Mouse (Mus musculus) bone marrow, adult 2 months (tissue): ENCODE results near the gene Abr.

Experiments
- CTCF ChIP-seq: fragments of 200-500 bp; IDR thresholded peaks from 2 replicates; pipeline ENCODE4 v1.5.1; 2011; ENCODE audit warnings: low read length, control low read depth; ENCODE audit not compliant: control insufficient read depth, insufficient read depth
- POLR2A ChIP-seq: fragments of 200-500 bp; IDR thresholded peaks from 2 replicates; pipeline ENCODE4 v1.6.1; 2011; ENCODE audit warnings: low read depth, mild to moderate bottlenecking, control low read depth, low read length, borderline replicate concordance; ENCODE audit not compliant: control insufficient read depth

DNA sequence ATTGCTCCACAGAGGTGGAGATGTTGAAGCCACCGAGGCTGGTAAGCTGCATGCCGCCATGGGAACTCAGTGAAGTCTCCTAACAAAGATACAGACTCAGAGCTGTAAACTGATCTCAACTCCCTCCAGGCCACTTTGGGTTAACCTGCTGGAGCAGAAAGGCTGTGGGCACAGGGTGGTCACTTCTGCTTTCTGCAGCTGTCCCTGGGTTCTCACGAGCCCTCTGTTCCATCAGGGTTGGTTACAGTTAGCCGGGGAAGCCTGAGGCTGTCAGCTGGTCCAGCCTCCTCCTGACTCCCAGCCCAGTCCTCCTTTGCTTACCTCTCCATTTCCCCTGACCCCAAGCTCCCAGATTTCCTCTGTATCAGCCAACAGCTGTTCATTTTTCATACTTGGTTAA lies 45.7 kb upstream of the Abr start:
- TF ChIP-seq POLR2A (no peak), CTCF (no peak)
